Mouse (Mus musculus) myocyte (in vitro differentiated cells): ENCODE data around the gene Ndufaf2. TPM values are rescaled to one million over a fixed set of nuclear protein-coding genes. Genes with fewer than 3 reads are reported as not detected.

ENCODE experiments used
- H3K27me3 ChIP-seq: one replicate; pipeline ENCODE4 v1.6.1; 2011; ENCODE audit not compliant: control insufficient read depth, insufficient read depth, insufficient read length
- H3K36me3 ChIP-seq: one replicate; pipeline ENCODE4 v1.6.1; 2011; ENCODE audit not compliant: control insufficient read depth, insufficient read depth
- H3K4me2 ChIP-seq: one replicate; pipeline ENCODE4 v1.6.1; 2011; ENCODE audit warnings: low read depth, control low read depth
- H3K4me3 ChIP-seq: one replicate; pipeline ENCODE4 v1.5.1; 2011; ENCODE audit warnings: mild to moderate bottlenecking, control low read depth, moderate library complexity
- H3K79me2 ChIP-seq: one replicate; pipeline ENCODE4 v1.6.1; 2011; ENCODE audit not compliant: control insufficient read depth, insufficient read depth
- H3ac ChIP-seq: one replicate; pipeline ENCODE4 v1.6.1; 2011; ENCODE audit not compliant: control insufficient read depth, insufficient read length
- CEBPB ChIP-seq: IDR thresholded peaks from 2 replicates; pipeline ENCODE4 v1.6.1; 2011; ENCODE audit warnings: mild to moderate bottlenecking, moderate library complexity; ENCODE audit not compliant: poor library complexity, insufficient read depth, severe bottlenecking
- E2F4 ChIP-seq: IDR thresholded peaks from one replicate; pipeline ENCODE4 v1.6.1; 2011; ENCODE audit warnings: mild to moderate bottlenecking, control low read depth, moderate library complexity; ENCODE audit not compliant: insufficient read depth
- MAX ChIP-seq: IDR thresholded peaks from one replicate; pipeline ENCODE4 v1.6.1; 2011; ENCODE audit warnings: low read depth, mild to moderate bottlenecking, control low read depth
- MYOD1 ChIP-seq, 3 experiments: IDR thresholded peaks; one replicate each; pipeline ENCODE4 v1.6.1; 2011; ENCODE audit warnings: control low read depth in 2 of 3, low read depth in 2 of 3, mild to moderate bottlenecking in 2 of 3, moderate library complexity in 1 of 3; ENCODE audit not compliant: insufficient read length in 2 of 3, control insufficient read depth in 1 of 3
- MYOG ChIP-seq, 3 experiments: IDR thresholded peaks; one replicate each; pipeline ENCODE4 v1.6.1; 2011; ENCODE audit warnings: control low read depth in 2 of 3, low read depth in 2 of 3, mild to moderate bottlenecking in 2 of 3; ENCODE audit not compliant: insufficient read length in 2 of 3, control insufficient read depth in 1 of 3, insufficient read depth in 1 of 3
- POLR2A ChIP-seq: IDR thresholded peaks from one replicate; pipeline ENCODE4 v1.6.1; 2011; ENCODE audit warnings: low read depth, mild to moderate bottlenecking, control low read depth, moderate library complexity; ENCODE audit not compliant: insufficient read length
- POLR2AphosphoS2 ChIP-seq: IDR thresholded peaks from one replicate; pipeline ENCODE4 v1.6.1; 2011; ENCODE audit warnings: low read depth, control low read depth; ENCODE audit not compliant: insufficient read length
- REST ChIP-seq: IDR thresholded peaks from one replicate; pipeline ENCODE4 v1.6.1; 2011; ENCODE audit warnings: mild to moderate bottlenecking, control low read depth, moderate library complexity; ENCODE audit not compliant: insufficient read depth, insufficient read length
- SRF ChIP-seq: IDR thresholded peaks from one replicate; pipeline ENCODE4 v1.6.1; 2011; ENCODE audit warnings: low read depth; ENCODE audit not compliant: control insufficient read depth, insufficient read length
- TCF12 ChIP-seq: IDR thresholded peaks from one replicate; pipeline ENCODE4 v1.6.1; 2011; ENCODE audit warnings: mild to moderate bottlenecking, control low read depth; ENCODE audit not compliant: poor library complexity, insufficient read depth, severe bottlenecking
- TCF3 ChIP-seq: IDR thresholded peaks from one replicate; pipeline ENCODE4 v1.6.1; 2011; ENCODE audit warnings: low read depth, control low read depth; ENCODE audit not compliant: insufficient read length
- USF1 ChIP-seq: IDR thresholded peaks from one replicate; pipeline ENCODE4 v1.6.1; 2011; ENCODE audit warnings: low read depth, mild to moderate bottlenecking, control low read depth, moderate library complexity
- polyA plus RNA-seq: library from polyadenylated mRNA; unstranded; fragments of >200 nt; fragmentation: generic; extraction: Trizol; gene quantifications from one replicate; pipeline ENCODE4 v1.2.1, GENCODE M21; 2012; ENCODE audit warnings: missing spikeins

The Ndufaf2 gene
- polyA plus RNA-seq, 1 experiment: 25.4 TPM

DNA sequence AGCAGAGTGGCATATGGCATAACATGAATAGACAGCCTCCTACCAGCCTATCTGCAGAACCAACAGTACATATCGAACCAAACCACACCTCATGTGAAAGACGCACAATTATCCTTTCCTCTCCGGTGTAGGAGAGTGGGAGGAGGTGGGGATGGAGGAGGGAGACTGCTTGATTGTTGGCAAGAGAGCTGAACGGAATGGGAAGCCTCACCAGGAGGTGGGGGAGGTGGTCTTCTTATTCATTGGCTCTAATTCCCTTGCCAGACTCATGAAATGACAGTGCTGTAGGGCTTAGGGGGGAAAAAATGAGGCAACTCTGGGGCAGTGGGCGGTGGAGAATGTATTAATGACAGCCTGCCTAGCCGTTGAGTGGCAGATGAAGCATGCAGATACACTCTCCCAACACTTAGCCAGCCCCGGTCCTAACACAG, 188.4 kb downstream of the Ndufaf2 start:
- Histone ChIP-seq H3K4me2 (no peak overlapping the region), H3K4me3 (no peak overlapping the region), H3ac (no peak overlapping the region), H3K79me2 (no peaks in the 10 kb centered on the region), H3K36me3 (no peaks in the 10 kb centered on the region), H3K27me3 (no peaks in the 10 kb centered on the region)
- TF ChIP-seq REST: no peak
- no peak for TF ChIP-seq POLR2A
- TF ChIP-seq MYOD1 (IDR thresholded peaks at IDR 0.05; ENCODE audit: control insufficient read depth in 1 of 3, insufficient read length in 2 of 3, low read depth in 2 of 3): no peak
- no peak for TF ChIP-seq E2F4
- no peak for TF ChIP-seq USF1
- TF ChIP-seq MAX: no peak

DNA sequence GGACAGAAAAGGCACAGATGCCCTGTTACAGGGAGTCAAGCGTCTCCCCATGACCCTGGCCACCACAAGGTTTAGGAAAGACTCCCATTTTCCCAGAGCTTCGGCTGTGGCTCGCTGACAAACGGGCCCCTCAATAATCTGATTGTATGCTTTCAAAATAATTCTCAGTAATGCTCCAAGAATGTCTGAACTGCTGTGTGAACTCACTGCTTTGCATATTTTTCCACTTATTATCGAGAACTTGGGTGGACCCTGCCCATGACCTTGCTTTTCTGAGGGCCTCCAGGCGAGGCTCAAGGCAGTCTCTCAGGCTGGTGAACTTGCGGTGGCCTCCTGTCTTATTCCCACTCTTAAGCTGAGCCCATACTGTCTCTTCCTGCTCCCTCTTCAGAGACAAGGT, 193.8 kb downstream of the Ndufaf2 start:
- no peaks in the 10 kb centered on the region for H3K27me3 ChIP-seq
- H3K36me3 ChIP-seq: no peaks in the 10 kb centered on the region
- TF ChIP-seq POLR2A: no peak
- no peak for TF ChIP-seq TCF12
- TF ChIP-seq CEBPB: no peak
- TF ChIP-seq REST: no peak
- TF ChIP-seq MYOD1 (IDR thresholded peaks at IDR 0.05; ENCODE audit: control insufficient read depth in 1 of 3, insufficient read length in 2 of 3, low read depth in 2 of 3): no peak
- H3K4me2 ChIP-seq: no peak overlapping the region
- no peak overlapping the region for H3K4me3 ChIP-seq
- H3K79me2 ChIP-seq: no peaks in the 10 kb centered on the region
- no peak overlapping the region for H3ac ChIP-seq

DNA sequence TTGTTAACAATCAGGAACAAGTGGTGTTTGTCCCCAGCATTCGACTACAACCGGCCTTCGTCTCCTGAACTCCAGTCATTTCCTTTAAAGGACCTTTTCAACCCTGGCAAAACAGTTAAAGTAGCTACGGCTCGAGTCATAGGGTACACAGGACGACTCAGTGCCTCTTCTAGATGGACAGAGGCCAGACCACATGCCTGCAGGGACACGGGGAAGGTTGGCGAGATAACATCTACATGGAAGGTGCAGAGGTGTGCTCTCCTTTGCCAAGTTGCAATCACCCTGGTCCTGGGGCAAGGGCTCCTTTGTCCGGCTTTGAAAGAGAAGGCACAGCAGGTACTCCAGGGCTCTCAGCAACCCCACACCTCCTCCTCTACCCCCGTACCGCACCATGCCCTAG, 195.0 kb downstream of the Ndufaf2 start:
- Histone ChIP-seq H3K4me2 (no peak overlapping the region), H3K36me3 (no peaks in the 10 kb centered on the region), H3K79me2 (no peaks in the 10 kb centered on the region), H3K27me3 (no peaks in the 10 kb centered on the region), H3ac (no peak overlapping the region), H3K4me3 (no peak overlapping the region)
- TF ChIP-seq MYOD1 (IDR thresholded peaks at IDR 0.05; ENCODE audit: control insufficient read depth in 1 of 3, insufficient read length in 2 of 3, low read depth in 2 of 3) (no peak), SRF (no peak), E2F4 (no peak)

DNA sequence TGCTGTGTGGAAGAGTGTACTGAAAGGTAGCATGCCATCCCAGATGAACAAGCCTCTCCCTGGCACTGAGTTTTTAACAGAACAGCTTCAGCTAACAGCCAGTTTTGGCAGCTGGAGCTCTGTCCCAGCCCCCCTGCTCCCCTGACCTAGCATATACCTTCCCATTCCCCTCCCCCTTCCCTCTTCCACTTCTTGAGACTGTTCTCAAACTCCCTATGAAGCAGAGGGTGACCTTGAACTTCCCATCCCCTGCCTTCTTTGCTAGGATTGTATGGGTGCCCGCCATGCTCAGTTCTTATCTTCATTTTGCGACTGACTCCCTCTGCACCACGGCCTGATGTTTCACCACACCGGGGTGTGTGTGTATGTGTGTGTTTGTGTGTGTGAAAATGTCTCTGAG, 195.7 kb downstream of the Ndufaf2 start:
- no peaks in the 10 kb centered on the region for H3K27me3 ChIP-seq
- H3K36me3 ChIP-seq: no peaks in the 10 kb centered on the region
- TF ChIP-seq TCF3: no peak
- TF ChIP-seq MYOG (IDR thresholded peaks at IDR 0.05; ENCODE audit: control insufficient read depth in 1 of 3, insufficient read depth in 1 of 3, insufficient read length in 2 of 3, low read depth in 2 of 3): no peak
- TF ChIP-seq MYOD1 (IDR thresholded peaks at IDR 0.05; ENCODE audit: control insufficient read depth in 1 of 3, insufficient read length in 2 of 3, low read depth in 2 of 3): no peak
- TF ChIP-seq CEBPB: no peak
- TF ChIP-seq POLR2AphosphoS2: no peak
- no peak for TF ChIP-seq MAX
- no peak overlapping the region for H3K4me2 ChIP-seq
- no peak overlapping the region for H3ac ChIP-seq
- H3K4me3 ChIP-seq: no peak overlapping the region
- H3K79me2 ChIP-seq: no peaks in the 10 kb centered on the region

DNA sequence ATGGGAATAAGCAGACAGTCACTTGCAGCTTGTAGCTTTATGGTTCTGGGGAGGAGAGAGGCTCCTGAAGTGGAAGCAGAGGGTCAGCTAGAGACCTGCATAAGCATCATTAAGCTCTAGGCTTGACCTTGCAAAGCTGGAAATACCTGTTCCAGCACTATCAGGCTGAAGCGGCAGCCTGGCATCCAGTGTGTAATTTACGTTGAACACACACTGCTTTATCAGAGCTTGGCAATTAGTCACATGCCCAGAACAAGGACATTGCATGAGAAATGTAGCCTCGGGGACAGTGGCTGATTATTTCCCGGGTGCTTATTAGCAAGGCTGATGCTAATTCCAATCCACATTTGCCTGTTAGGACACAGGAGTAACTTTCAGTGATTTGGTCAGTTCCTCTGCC, 196.5 kb downstream of the Ndufaf2 start:
- Histone ChIP-seq H3K36me3 (no peaks in the 10 kb centered on the region), H3K4me2 (no peak overlapping the region), H3K79me2 (no peaks in the 10 kb centered on the region), H3K4me3 (no peak overlapping the region), H3ac (no peak overlapping the region), H3K27me3 (no peaks in the 10 kb centered on the region)
- no peak for TF ChIP-seq POLR2A
- no peak for TF ChIP-seq MAX
- TF ChIP-seq REST: no peak
- no peak for TF ChIP-seq TCF12
- no peak for TF ChIP-seq TCF3
- no peak for TF ChIP-seq E2F4
- no peak for TF ChIP-seq CEBPB
- no peak for TF ChIP-seq MYOG (IDR thresholded peaks at IDR 0.05; ENCODE audit: control insufficient read depth in 1 of 3, insufficient read depth in 1 of 3, insufficient read length in 2 of 3, low read depth in 2 of 3)
- TF ChIP-seq MYOD1 (IDR thresholded peaks at IDR 0.05; ENCODE audit: control insufficient read depth in 1 of 3, insufficient read length in 2 of 3, low read depth in 2 of 3): no peak
- no peak for TF ChIP-seq SRF
- TF ChIP-seq POLR2AphosphoS2: no peak
- TF ChIP-seq USF1: no peak

DNA sequence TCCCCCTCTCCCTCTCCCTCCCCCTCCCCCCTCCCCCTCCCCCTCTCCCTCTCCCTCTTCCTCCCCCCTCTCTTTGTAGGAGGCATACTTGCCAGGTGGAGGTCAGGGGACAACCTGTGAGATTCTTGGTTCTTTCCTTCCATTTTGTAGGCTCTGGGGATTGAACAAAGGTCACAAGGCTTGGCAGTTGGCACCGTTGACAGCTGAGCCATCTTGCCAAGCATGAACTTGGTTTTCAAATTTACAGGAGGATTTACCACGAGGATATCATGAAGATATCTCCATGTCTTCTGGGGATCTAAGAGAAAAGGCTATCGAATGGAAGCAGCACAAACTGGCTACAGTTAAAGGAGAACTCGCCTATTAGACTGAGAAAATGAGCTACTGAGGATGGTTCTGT, 196.9 kb downstream of the Ndufaf2 start:
- no peak overlapping the region for H3ac ChIP-seq

More for the DNA sequence above, 196.9 kb downstream of the Ndufaf2 start:
- TF ChIP-seq REST (no peak), E2F4 (no peak), CEBPB (no peak), MYOG (IDR thresholded peaks at IDR 0.05; ENCODE audit: control insufficient read depth in 1 of 3, insufficient read depth in 1 of 3, insufficient read length in 2 of 3, low read depth in 2 of 3) (no peak), SRF (no peak), MYOD1 (IDR thresholded peaks at IDR 0.05; ENCODE audit: control insufficient read depth in 1 of 3, insufficient read length in 2 of 3, low read depth in 2 of 3) (no peak), POLR2A (no peak), MAX (no peak), POLR2AphosphoS2 (no peak), USF1 (no peak), TCF12 (no peak), TCF3 (no peak)
- Histone ChIP-seq H3K79me2 (no peaks in the 10 kb centered on the region), H3K36me3 (no peaks in the 10 kb centered on the region), H3K27me3 (no peaks in the 10 kb centered on the region), H3K4me2 (no peak overlapping the region), H3K4me3 (no peak overlapping the region)
